Mouse (Mus musculus) erythroblast, embryonic 14.5 days (primary cell): ENCODE measurements around the gene Ip6k2. TPM values are rescaled to one million over a fixed set of nuclear protein-coding genes. Genes with fewer than 3 reads are reported as not detected.
A peak's percentile ranks its signal among the peaks of the same experiment; 100 is the strongest.

Experiments used
- H3K27me3 ChIP-seq: 2 replicates; pipeline ENCODE4 v1.6.1; 2012; ENCODE audit warnings: inconsistent platforms; ENCODE audit not compliant: control insufficient read depth
- H3K36me3 ChIP-seq: 2 replicates; pipeline ENCODE4 v1.6.1; 2012; ENCODE audit warnings: mild to moderate bottlenecking, inconsistent platforms; ENCODE audit not compliant: control insufficient read depth
- H3K4me1 ChIP-seq: 2 replicates; pipeline ENCODE4 v1.6.1; 2012; ENCODE audit warnings: inconsistent platforms; ENCODE audit not compliant: control insufficient read depth
- H3K4me3 ChIP-seq: replicated peaks from 2 replicates; pipeline ENCODE3; 2012; ENCODE audit warnings: moderate library complexity, mild to moderate bottlenecking, inconsistent platforms
- H3K9me3 ChIP-seq: 2 replicates; pipeline ENCODE4 v1.6.1; 2012; ENCODE audit warnings: low read length, inconsistent platforms, mixed read lengths; ENCODE audit not compliant: control insufficient read depth
- GATA1 ChIP-seq: IDR thresholded peaks from 2 replicates; pipeline ENCODE4 v1.6.1; 2012; ENCODE audit warnings: low read length, inconsistent platforms, mixed read lengths
- TAL1 ChIP-seq: IDR thresholded peaks from 3 replicates; pipeline ENCODE4 v1.6.1; 2012; ENCODE audit warnings: low read length, inconsistent platforms, mixed read lengths
- polyA plus RNA-seq: library from polyadenylated mRNA; stranded (reverse); fragments of >175 nt; gene quantifications from 2 replicates; pipeline ENCODE4 v1.2.3, GENCODE M21; 2012

Ip6k2 gene
- 5.9 and 7.9 TPM in 2 replicates for polyA plus RNA-seq

DNA sequence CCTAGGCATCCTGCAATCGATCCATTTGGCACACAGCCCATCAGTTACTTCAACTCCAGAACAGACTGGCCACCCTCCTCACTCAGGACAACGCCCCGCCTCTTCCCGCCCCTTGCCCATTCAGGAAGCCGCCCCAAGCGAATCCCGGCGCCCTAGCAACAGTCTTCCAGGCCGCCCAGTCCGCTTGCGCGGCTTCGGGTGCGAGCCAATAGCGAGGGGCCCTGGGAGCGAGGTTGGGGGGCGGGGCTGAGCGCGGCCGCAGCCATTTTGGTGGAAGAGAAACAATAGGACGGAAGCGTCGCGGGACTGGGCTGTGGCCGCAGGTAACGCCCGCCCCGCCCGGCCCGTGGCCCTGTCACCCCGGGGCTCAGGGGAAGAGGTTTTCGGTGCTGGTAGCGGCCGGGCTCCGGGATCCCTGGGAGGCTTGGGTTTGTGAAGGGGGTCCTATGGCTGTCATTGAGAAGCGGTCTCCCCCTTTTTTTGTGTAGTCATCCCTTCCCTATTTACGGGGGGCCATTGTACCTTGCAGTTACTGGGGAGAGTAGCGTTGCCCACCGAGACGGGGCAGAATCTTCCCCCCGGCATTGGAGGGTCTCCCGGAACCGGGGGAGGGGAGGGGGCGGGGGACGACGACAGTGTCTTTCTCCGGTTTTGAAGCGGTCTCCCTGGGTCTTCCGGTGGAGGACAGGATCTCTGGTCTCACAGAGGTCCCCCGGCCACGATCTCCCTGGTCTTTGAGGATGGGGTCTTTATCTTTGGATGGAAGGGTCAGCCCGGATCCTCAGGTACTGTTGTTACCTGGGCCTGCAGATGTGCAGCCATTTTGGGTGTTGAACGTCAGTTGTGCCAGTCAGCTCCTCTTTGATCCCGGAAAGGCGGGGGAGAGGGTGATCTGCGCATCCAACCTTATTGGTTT, at the start of gene Ip6k2:
Gene Ip6k2 (plus strand): TSS at position 249 of the 916 bp plus-strand sequence.
- peaks cover 18% of the 10 kb centered on the region for H3K27me3 ChIP-seq
- TF ChIP-seq GATA1 (no peak), TAL1 (no peak)
- no peaks in the 10 kb centered on the region for H3K9me3 ChIP-seq
- peak within 1 kb of the TSS; percentile 97 for H3K4me3 ChIP-seq
- peaks cover 54% of the 10 kb centered on the region for H3K4me1 ChIP-seq
- peaks cover 31% of the 10 kb centered on the region for H3K36me3 ChIP-seq

DNA sequence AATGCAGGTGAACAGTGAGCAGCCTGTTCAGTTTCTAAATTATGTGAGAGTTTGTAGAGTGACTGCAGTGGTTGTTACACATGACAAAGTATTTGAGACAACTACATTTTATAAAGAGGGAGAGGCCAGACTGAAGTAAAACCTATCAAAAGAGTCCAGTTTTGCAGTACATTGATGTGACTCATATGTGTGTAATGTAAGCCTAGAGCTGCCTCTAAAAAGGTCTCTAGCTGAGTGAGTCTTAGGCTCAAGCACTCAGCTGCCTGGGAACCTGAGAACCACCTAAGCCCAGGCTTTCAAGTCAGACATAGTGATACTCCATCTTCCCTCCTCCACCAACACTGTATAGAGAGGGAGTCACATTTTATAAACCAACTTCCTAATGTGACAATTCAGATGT, 49.0 kb upstream of the Ip6k2 start:
- TF ChIP-seq GATA1: no peak
- no peak for TF ChIP-seq TAL1
- Histone ChIP-seq H3K27me3 (no peaks in the 10 kb centered on the region), H3K4me3 (no peak overlapping the region), H3K9me3 (no peaks in the 10 kb centered on the region), H3K36me3 (peaks cover 14% of the 10 kb centered on the region), H3K4me1 (no peaks in the 10 kb centered on the region; the same call in 1 of the 2 replicates)

DNA sequence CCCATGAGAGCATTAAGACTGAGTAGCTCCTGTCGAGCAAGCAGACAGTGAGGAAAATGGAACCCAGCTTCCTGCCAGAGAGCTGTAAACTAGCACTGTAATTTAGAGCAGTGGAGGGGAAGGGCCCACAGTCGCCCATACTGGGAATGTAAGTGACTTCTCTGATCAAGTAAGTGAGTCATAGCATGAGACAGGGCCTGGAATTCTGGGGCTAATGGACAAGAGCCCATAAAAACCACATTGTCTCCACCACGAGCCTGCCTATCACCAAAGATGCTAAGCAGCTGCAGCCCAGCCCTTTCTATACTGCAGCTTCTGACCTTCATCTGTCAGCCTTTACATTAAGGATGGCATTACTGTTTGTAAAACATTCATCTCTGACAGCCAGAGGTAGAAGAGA, 44.4 kb upstream of the Ip6k2 start:
- Histone ChIP-seq H3K36me3 (peaks cover 31% of the 10 kb centered on the region), H3K4me1 (no peaks in the 10 kb centered on the region), H3K9me3 (no peaks in the 10 kb centered on the region), H3K4me3 (no peak overlapping the region), H3K27me3 (no peaks in the 10 kb centered on the region)
- TF ChIP-seq TAL1 (no peak), GATA1 (no peak)

DNA sequence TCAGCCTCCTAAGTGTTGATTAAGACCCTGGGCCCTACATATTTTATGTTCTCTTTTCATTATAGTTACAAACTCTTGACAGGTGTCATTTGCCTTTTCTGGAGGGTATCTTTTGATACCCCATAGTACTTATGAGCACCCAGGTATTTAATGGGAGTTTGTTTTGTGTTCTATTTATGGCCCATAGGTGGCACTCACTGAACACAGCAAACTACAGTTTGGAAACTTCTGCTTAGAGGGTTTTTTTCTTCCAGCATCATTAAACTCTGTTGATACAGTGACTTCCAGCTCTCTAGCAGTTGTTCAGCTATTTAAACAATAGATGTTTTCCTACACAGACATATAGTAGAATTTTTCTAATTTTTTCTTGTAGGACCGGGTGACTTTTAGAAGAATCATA, 43.5 kb upstream of the Ip6k2 start:
- H3K4me1 ChIP-seq: no peaks in the 10 kb centered on the region
- no peak overlapping the region for H3K4me3 ChIP-seq
- H3K9me3 ChIP-seq: no peaks in the 10 kb centered on the region
- TF ChIP-seq TAL1 (no peak), GATA1 (no peak)
- H3K27me3 ChIP-seq: no peaks in the 10 kb centered on the region
- peaks cover 31% of the 10 kb centered on the region for H3K36me3 ChIP-seq

DNA sequence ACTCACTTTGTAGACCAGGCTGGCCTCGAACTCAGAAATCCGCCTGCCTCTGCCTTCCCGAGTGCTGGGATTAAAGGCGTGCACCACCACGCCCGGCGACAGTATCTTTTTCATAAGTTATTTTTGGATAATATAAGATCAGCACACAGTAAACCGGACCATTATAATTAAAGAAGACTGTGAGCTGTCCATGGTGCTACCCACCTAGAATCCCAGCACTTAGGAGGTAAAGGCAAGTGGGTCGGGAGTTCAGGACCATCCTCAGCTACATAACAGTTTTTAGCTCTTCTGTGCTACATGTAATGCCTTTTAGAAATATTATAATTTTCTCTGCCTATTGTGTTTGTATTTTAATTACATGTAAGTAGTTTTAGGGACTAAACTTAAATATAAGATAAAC, 41.5 kb upstream of the Ip6k2 start:
- H3K9me3 ChIP-seq: no peaks in the 10 kb centered on the region
- H3K4me3 ChIP-seq: no peak overlapping the region
- H3K27me3 ChIP-seq: no peaks in the 10 kb centered on the region
- TF ChIP-seq TAL1 (no peak), GATA1 (no peak)
- peaks cover 3% of the 10 kb centered on the region for H3K4me1 ChIP-seq
- H3K36me3 ChIP-seq: peaks cover 44% of the 10 kb centered on the region

DNA sequence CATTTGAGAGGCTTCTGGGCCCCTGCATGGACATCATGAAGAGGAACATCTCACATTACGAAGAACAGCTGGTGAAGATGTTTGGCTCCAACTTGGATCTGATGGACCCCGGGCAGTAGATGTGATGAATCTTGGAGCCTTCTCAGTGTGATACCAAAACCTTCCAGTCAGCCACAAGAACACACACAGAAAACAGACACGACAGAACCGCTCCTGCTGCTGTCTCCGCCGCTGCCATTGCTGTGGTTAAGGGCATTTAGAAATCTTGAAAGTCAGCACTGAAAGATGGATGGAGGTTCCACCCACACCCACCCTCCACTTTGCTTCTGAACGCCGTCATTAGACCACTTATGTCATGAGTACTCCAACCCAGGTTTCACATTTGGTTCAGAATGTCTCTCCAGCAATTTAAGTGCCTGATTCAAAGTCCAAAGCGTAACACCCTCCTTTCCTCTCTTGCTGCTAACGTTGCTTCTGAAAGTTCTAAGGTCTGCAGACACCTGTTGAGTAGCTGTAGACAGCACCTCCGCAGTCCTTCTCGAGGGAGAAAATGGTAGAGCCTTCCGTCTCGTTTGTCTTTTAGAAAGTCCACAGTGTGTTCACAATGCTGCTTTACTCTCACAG, 36.6 kb upstream of the Ip6k2 start:
- H3K36me3 ChIP-seq: peaks cover 49% of the 10 kb centered on the region
- H3K4me1 ChIP-seq: peaks cover 23% of the 10 kb centered on the region

DNA sequence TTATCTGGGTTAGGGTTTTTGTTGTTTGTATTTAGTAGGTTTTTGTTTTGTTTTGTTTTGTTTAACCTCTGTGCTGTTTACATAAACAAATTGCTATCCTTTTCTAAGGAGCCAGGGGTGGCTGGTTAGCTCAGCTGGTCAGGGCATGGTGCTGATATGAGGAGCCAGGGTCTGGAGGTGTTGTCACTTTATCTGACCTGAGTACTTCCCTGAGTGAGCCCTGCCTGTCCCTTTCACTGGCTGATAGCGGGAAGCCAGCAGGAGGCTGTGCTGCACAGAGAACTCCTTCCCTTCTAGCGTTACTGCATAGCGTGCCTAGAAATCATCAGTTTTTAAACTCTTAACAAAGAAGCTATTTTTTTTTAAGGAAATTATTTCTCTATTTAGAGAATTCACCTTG, 35.9 kb upstream of the Ip6k2 start:
- Histone ChIP-seq H3K4me1 (peaks cover 23% of the 10 kb centered on the region), H3K27me3 (no peaks in the 10 kb centered on the region), H3K36me3 (peaks cover 45% of the 10 kb centered on the region), H3K4me3 (no peak overlapping the region), H3K9me3 (no peaks in the 10 kb centered on the region)
- TF ChIP-seq GATA1 (no peak), TAL1 (no peak)

More for the DNA sequence above, 36.6 kb upstream of the Ip6k2 start:
- Histone ChIP-seq H3K4me3 (no peak overlapping the region), H3K9me3 (no peaks in the 10 kb centered on the region), H3K27me3 (no peaks in the 10 kb centered on the region)
- TF ChIP-seq GATA1 (no peak), TAL1 (no peak)

DNA sequence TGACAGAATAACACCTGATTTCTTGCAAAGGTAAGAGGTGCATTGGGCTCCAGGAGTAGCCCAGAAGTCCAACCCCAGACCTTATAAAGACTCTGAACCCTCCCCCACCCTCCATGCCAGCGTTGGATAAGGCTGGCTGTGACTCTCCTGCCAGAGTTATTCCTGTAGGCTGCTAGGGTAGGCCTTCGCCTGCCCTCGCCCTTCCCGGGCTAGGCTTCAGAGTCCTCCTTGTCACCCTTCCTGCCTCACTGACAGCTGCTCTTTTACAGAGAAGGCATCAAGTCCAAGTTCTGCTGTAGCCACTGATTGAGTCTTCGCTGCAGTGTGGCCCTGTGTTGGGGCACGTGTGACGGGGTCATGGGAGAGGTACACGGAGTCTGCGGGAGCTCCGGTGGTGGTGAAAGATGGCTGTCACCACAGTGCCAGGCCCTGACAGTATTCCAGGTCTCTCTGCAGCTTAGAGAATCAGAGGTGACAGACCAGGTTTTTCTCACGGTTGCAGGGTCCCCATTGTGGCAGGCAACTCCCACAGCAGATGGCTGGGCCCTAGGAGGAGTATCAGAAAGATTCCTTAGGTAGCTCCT, 34.9 kb upstream of the Ip6k2 start:
- H3K4me1 ChIP-seq: peaks cover 23% of the 10 kb centered on the region
- TF ChIP-seq TAL1 (no peak), GATA1 (no peak)
- no peaks in the 10 kb centered on the region for H3K9me3 ChIP-seq
- H3K36me3 ChIP-seq: peaks cover 39% of the 10 kb centered on the region
- H3K4me3 ChIP-seq: no peak overlapping the region
- H3K27me3 ChIP-seq: no peaks in the 10 kb centered on the region

DNA sequence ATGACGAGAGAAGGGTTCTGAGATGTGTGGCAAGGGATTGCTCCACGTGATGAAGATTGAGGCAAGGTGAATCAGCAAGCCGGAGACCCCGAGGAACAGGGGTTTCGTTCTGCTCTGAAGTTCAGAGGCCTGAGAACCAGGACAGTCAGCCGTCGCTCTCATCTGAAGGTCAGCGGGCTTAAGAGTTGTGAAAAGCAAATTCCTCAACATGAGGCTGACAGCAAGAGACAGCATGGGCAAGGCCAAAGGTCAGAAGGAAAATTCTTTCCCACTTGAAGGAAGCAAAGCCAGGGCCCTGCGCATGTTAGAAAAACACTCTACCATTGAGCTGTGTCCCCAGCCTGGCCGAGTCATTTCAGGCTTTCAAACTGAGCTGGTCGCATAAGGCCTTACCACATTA, 33.0 kb upstream of the Ip6k2 start:
- no peak overlapping the region for H3K4me3 ChIP-seq

More for the DNA sequence above, 33.0 kb upstream of the Ip6k2 start:
- Histone ChIP-seq H3K9me3 (no peaks in the 10 kb centered on the region), H3K27me3 (peaks cover 2% of the 10 kb centered on the region; the same call in 1 of the 2 replicates), H3K36me3 (peaks cover 24% of the 10 kb centered on the region), H3K4me1 (peaks cover 23% of the 10 kb centered on the region)
- TF ChIP-seq GATA1 (no peak), TAL1 (no peak)
